Mouse (Mus musculus) kidney, adult 18-20 months (tissue): ENCODE results near the gene Zfp691.

Experiments used
- DNase-seq: peaks from one replicate; pipeline ENCODE4 v3.0.0; 2021

Zfp691 gene

DNA sequence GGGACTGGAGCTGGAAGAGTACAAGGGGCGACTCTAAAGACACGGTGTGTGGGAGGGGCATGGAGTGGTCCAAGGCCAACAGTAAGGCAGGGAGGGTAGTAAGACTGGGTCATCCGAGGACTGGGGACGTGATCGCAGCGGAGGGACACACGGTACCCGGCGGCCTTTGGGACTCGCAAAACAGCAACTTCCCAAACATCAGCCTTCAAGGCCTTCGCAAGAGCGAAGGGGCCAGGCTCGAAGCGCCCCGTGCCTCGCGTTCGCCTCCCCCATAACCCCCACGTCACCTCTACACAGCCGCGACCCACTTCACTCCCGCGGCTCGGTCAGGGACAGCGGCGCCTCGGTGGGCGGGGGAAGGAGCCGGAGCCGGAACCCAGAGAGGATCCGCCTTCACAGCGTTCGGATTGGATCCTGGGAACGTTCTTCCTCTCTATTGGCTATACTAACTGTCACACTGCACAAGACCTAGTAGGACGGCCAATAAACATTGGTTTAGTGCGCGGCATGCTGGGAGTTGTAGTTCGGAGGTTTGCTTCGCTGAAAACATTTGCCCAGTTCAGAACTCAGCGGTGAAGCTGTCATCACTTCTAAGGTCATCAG, at the start of gene Zfp691:
TSS of gene Zfp691 (minus strand) at position 345 of the 603 bp plus-strand sequence.
- DNase-seq: peak; percentile 94

DNA sequence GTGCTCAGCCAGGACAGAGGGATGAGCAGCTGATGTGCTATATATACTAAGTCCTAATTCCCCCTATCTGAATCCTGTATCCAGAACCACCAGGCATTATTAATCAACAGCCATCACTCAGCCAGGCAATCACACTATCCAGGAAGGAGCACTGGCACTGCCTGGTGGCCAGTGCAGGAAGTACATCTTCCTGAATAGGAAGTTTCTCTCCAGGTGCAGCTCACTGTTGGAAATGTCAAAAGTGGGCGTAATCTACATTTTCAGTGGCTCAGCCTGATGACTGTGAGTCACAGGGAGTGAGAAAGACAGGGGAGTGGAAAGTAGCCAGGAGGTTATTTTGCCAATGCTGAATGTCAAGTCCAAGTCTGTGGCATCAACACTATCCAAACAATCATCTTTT, 49.7 kb upstream of the Zfp691 start:
- DNase-seq: peak; percentile 48

DNA sequence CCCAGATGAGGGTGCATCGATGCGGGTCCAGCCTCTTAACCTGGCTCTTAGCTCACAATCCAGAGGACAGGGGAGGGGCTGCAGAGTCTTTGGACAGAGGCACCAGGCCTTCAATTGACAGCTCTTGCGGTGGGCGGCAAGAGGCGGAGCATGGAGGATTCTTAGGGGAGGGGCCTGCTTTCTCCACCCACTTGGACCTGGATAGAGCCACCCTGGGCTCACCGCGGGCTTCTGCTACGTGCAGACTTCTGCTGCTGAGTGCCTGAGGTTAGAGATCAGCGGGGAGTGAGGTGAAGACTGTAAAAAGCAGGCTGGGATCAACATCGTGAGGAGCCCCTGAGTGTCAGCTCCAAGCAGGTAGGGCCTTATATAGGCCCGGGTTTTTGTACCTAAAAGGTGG, 44.2 kb upstream of the Zfp691 start, which contains the start of gene Tmem269:
TSS of gene Tmem269 (minus strand) at position 49 of the 400 bp plus-strand sequence.
- DNase-seq: no peak

DNA sequence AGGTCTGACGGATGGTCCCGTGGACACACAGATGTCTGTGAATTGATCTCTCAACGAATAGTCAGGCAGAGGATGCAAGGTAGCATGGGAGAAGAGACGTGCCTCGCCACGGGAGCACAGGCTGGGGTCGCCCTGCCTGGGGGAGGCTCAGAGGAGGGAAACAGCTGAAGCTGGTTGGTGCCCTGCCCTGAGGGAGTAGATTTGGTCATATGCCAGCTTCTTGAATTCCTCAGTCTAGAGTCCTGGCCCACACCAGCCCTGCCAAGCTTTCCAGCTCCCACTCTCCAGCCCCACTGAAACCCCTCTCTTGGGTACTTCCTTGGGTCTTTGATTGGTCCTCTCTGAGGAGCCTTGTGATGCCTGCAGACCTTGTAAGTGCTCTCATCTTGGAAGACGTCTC, 42.7 kb upstream of the Zfp691 start:
- no peak for DNase-seq

DNA sequence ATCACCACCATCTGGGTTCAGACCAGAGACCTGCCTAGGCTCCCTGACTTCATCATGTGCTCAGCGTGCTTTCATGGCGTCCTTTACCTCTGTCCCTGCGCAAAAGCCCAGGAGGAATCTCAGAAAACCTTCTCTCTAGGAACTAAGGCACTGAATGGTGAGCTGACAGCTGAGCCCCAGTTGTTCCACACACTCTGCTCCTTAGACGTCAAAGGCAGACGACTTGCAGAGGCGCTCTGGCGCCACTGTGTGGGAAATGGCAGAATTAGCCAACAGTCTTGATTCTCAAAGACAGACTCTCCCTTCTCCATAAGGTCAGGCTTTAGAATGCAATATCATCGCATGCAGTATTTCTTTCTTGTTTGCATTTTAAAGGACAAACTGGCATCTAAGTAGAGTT, 30.7 kb upstream of the Zfp691 start:
- peak; percentile 70 for DNase-seq

DNA sequence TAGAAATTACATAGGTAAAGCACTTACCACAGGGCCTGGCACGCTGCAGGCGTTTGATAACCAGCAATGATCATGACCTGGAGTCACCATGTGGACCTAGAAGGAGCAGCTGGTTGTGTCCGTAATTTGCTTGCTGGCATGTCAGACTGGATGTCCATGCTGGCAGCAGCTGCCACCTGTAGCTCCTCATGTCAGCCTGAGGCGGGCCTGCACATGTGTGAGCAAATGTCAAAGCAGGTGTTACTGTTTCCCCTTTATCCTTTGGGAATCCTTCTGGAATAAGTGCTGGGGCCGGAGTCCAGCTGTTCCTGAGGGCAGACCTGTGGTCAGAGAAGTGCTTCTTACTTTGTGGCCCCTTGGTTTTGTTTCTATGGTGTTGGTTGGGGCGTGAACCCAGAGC, 24.1 kb upstream of the Zfp691 start:
- no peak for DNase-seq

DNA sequence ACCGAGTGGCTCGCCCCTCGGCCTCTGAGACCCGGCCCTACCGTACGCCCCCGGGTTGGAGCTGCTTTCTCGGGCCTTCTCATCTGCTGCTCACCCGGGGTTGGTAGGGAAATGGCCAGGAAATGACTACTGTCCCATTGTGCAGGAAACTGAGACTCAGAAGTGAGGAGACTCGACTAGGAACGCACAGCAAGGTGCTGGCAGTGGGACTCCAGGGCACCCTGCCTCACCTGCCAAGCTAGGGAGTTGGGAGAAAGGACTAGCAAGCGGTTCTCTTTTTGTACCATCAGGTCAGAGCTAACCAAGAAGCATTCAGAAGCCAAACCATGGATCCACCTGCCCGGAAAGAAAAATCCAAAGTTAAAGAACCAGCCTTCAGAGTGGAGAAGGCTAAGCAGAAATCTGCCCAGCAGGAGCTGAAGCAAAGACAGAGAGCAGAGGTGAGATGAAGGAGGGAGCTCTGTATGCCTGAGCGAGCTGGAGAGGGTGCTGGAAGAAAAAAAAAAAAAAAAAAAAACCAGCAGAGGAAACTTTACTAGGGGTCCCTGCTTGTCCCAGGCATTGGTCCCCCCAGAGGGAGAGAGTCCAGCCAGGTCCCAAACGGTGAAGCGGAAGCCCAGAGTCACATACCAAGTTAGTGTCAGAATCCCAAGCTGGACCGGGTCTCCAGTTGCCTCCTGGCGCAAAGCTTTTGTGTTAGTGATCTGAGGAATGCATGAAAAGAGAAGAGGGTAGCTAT, 21.8 kb upstream of the Zfp691 start:
- DNase-seq: peak; percentile 19

DNA sequence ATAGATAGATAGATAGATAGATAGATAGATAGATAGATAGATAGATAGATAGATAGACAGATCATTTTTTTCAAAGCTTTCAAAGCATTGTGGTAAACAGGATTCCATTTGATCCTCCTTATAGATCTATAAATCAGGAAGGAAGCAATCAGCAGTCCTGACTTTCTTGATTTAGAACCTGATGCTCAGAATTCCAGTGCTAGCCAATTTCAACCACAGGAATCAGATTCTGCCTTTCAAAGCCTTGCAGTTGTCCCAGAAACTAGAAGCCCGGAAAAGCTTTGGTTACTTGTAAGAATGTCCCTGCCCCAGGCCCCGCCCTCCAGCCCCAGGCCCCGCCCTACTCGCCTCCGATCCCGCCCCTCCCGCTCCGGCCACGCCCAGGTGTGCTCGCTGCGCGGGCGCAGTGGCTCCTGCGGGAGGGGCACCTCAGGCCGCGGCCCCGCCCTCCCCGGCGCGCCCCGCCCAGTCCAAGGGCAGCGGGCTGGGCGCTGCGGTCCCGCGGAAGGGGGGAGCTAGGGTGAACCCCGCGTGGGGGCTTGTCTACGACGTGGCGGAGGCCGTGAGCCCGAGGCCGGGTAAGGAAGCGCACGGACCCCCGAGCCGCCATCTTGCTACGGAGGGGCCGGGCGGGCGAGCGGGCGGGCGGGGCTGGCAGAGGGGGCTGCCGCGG, 21.1 kb upstream of the Zfp691 start, which contains the start of gene Svbp:
TSS of gene Svbp (plus strand) at position 398 of the 673 bp plus-strand sequence.
- peak; percentile 88 for DNase-seq

DNA sequence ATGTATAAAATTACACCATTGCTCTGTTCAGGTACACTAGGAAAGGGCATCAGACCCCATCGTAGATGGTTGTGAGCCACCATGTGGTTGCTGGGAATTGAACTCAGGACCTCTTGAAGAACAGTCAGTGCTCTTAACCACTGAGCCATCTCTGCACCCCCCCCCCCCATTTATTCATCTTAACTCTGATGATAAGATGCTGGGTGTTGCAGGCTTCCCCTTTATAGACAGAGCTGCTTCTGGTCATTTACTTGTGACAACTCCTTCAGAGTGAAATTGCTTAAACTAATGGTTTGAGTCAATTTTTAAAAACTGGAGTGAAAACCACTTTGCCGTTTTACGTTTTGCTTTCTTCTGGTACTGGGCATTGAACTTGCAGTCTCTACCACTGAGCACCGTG, 18.8 kb upstream of the Zfp691 start:
- no peak for DNase-seq

DNA sequence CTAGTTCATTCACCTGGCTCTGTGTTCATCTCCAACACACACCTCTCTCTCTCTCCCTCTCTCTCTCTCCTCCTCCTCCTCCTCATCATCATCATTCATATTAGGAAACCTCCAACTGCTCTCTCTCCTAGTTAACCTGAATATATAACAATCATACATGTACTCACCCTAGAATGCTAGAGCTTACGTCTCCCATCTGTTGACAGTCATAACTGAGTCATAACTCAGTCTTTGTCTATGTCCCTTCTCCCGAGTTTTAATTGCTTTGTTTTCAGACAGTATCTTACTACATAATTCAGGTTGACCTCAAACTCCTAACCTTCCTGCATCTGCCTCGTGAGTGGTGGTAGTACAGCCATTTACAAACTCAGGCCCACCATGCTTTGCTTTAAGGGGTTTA, 17.3 kb upstream of the Zfp691 start:
- no peak for DNase-seq

DNA sequence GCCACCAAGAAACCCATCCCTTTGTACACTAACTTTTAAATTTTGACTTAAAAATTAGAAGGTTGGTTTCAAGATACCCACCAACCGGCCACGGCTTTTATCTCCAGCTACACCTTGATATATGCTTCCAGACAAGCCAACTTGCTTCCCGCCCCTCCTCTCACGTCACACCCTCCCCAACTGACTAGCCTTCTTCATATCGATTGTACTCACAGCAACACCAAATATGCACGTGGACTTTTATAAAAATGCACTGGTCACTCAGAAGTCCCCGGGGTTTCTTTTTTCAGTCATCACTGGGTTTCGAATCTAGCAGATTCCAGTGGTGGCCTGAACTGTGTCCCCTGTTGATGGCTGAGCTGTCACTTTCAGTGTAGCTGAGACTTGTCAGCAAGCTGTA, 16.6 kb upstream of the Zfp691 start:
- no peak for DNase-seq

DNA sequence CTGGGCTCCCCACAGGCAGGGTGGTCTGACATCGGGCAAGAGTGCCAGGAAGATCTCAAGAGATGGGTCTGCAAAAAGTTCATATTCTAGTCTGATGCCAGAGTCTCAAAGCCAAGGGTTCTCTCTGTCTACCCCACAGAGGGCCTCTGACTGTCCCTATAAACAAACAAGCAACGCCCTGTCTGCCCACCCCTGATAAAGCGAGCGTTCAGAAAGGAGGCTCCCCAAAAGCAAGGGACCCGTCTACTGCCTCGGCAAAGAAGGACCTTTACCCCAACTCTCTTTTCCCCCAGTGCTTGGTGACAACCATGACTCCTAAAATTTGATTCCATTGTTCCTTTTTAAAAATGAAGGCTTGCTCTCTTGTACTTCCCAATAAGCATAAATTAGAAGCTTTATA, 15.9 kb upstream of the Zfp691 start, which contains the start of gene Ermap:
TSS of gene Ermap (minus strand) at position 148 of the 400 bp plus-strand sequence.
- DNase-seq: no peak

DNA sequence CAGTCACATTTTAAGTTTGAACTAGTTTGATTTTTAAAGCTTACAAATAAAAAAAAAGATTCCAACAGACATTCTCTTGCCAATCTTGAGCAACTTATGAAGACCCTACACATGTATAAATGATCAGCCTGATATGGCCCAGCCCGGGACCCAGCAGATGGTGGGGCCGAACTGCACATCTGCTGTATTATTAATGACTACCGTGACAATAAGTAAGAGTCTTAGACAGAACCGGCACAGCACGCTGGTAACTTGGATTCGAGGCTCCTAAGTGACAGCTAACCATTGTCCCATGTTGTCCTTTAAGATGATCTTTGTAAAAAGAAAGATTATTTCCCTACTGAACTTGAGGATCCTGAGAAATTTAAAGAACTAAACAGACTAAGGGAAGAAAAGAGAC, 15.4 kb upstream of the Zfp691 start:
- DNase-seq: no peak

DNA sequence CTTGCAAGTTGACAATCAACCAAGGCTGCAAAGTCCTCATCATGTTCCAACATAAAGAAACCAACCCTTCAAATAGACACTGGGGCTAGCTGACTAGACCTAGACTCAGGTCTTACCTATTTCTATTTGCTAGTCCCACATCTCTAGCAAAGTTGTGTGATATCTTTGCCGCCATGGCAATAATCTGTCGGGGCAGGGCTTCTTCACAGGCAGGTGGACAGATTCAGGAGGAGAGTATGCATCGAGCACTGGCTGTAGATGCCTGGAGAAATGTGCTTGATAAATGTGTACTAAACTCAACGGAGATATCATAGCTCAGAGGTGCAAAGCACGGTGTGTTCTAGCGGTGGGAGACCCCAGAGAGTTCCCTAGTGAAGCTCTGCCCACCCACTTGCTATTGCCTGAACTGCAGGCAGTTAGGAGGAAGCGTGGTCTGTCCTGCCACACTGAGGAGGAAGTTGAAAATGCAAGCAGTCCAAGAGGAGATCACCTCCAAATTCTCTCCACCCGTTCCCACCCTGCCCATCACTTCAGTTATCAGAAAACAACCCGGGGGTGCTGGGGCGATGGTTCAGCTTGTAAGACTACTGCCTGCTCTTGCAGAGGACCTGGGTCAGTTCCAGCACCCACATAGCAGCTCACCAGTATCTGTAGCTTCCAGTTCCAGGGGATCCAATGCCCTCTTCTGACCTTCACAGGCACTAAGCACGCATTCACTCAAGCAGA, 14.2 kb upstream of the Zfp691 start:
- DNase-seq: no peak

DNA sequence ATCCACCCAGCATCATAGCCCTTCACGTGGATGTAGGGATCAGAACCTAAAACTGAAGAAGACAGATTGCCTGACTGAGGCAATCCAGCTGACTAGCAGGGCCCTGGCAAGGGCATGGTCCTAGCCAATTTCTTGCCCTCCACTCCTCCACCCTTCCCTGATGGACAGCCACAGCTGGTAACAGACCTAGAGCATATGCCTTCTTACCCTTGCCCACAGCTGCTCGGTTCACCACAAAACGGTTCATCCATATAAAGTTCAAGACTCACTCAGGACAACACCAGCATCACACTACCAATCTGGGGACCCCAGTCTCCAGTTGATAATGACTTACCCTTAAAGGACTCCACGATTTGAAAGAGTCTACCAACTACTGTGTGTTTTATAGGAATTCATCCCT, 11.8 kb upstream of the Zfp691 start:
- no peak for DNase-seq

DNA sequence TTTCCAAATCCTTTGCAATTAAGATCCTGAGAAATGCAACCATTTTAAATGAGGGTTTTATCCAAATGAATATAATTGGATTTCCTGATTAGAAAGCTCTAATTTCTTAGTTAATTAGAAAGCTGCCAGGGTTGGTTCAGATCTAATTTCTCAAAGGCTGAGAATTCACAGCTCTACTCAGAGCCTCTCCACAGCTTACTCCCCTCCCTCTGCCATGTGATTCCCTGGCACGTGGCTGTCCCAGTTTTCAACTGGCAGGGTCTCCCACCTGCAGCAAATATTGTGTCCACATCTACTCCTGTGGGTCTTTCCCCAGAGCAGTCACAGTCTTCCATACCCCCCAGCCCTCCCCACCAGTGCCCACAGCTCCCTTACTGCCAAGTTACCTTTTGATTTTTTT, 9.5 kb upstream of the Zfp691 start:
- no peak for DNase-seq

DNA sequence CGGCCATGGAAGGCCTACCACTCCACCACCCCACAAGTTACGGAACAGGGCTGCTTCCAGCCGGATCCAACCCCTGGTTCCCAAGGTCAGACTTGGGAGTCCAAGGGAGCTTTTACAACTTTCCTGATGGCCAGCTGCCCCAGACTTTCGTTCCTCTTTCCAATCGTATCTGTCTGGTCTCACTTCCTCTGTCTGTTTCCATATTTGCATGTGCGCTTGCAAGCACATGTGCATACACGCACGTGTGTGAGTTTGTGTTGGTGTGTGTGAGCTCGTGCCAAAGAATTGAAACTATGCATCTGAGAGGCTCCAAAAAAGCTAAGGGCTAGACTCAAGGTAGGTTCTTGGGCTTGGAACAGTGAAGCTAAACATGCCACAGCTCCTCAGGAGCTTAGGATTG, 7.5 kb upstream of the Zfp691 start:
- DNase-seq: no peak

DNA sequence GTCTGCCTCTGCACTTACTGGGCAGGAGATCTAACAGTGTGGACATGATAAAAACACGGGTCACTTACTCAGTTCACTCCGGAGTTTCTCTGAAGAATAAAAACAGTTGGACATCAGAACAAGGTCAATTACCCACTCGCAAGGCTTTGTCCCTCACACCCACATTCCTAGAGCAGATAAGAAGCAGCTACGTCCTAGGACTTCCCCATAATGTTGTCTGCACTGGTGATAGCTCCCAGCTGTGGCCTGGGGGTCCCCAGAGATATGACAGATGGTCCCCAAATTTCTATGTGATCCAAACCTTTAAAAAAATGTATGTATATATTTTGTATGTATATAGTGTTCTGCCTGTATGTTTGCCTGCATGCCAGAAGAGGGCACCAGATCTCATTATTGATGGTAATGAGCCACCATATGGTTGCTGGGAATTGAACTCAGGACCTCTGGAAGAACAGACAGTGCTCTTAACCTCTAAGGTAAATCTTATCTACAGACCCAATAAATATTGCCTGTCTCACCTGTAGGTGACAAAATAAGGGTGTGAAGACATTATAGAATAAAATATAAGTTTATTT, 6.2 kb upstream of the Zfp691 start:
- no peak for DNase-seq

DNA sequence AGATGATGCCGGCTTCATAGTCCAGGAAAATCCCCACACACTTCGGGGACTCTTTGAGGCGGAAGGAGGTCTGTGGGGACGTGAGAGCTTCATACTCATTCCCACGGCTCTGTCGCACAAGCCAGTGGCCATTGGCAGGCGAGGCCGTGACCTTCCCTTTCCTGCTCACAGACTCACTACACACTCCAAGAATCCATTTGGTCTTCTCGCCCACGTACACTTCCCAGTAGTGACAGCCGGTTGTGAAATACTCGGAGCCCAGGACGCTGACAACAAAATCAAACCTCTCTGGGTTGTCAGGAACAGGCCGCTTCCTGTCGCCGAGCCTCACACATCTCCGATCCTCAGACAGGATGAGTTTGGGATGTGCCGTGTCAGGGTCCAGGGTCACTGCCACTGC, 4.3 kb upstream of the Zfp691 start:
- no peak for DNase-seq

DNA sequence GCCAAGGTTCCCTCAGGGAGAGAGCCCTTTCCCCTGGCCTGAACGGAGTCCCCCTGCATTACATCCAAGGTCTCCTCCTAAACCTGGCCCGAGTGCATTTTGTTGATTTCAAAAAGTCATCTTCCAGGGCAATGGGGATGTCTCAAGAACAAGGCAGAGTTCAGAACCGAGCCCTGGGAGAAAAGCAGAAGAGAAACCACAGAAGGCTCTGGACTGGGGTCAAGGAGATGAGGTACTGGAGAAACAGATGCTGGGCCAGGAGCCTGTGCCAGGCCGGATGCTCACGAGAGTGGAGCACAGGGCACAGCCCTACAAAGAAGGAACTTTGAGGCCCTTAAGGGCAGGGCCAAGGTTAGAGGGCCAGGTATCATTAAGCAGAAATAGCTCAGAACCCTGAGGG, 3.7 kb upstream of the Zfp691 start:
- no peak for DNase-seq

DNA sequence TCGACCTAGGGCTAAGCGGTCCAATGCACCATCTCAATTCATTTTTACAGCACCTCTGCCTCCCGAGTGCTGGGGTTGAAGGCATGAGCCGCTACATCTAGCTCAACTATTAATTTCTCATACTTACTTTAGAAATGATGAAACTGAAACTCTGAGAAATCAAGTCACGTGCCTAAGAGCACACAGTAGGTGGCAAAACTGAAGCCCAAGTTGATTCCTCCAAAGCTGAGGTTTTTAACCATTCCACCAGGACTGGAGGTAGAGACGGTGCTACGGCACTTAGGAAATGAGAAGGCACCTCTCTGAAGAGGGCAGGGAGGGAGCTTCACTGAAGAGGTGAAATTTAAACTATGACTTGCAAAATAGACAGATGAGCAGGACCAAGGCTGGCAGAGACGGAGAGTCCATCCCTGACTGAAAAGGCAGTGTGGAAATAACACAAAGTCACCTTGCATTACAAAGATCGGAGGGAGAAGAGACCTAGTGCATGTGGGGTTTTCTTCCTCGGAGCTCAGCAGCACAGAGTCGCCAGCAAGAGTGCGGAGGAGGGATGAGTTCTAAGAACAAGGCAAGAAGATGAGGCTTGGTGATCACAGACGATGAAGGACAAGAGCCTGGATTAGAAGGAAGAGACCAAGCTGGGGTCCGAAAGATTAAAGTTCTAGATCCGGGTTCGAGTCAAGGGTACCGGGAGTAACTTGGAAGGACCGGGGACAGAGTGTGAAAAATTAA, 910 bp downstream of the Zfp691 start:
- DNase-seq: no peak

DNA sequence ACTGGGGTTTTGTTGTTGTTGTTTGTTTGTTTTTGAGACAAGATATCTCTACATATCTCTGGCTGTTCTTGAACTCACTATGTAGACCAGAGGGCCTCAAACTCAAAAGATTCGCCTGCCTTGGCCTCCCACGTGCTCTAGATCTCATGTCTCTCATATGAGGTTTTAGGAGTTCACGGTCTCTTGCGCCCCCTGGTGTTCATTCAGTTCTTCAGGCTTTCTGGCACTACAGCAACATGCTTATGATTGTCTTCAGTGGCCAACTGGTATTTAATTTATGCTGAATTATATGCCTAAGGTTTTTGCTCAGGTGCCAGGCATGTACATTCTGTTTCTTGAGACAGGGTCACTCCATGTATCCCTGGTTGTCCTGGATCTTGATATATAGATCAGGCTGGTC, 6.3 kb downstream of the Zfp691 start:
- peak; percentile 85 for DNase-seq
